Mouse (Mus musculus) activated CD4-positive, CD25-positive, alpha-beta regulatory T cell, adult 9 weeks (primary cell): Measurements from ENCODE around the gene Olfr71. TPM values are rescaled to one million over a fixed set of nuclear protein-coding genes. Genes with fewer than 3 reads are reported as not detected.

ENCODE experiments used
- polyA plus RNA-seq: library from polyadenylated mRNA; unstranded; fragments of 100-300 nt; shearing (Covaris generic); gene quantifications from one replicate; pipeline ENCODE4 v1.2.1, GENCODE M21; 2017

The Olfr71 gene
- polyA plus RNA-seq = not detected

GRCm38 (mm10) chr4:43709869-43710268 is at the start of gene Olfr71:
Gene Olfr71, minus strand, starts transcription at chr4:43710255.

GRCm38 (mm10) chr4:43729794-43730550 is 19.9 kb upstream of the Olfr71 start, which contains the start of gene Spaar:
Gene Spaar, plus strand, starts transcription at chr4:43730034.

DNA sequence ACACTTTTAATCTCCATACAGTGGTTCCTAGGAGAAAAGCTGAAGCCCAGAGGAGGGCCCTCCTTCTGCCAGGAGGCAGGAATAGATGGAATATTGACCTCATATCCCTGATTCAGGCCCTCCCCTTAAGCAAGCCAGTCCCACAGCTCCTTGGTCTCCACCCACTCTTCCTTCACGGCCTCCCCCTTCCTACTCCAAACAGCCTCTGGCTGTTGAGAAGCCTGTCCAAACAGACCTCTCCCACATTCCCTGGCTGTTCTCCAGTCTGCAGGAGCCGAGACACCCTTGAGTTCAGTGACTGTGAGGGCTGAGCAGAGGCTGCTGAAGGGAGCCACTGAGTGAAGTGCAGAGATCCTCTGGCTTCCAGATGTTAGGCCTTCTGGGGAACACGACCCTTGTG is 16.9 kb upstream of the Olfr71 start, which contains the start of gene Hrct1:
TSS of gene Hrct1 (plus strand) at position 194 of the 400 bp plus-strand sequence.

GRCm38 (mm10) chr4:43700707-43701106 is 9.3 kb downstream of the Olfr71 start, which contains the start of gene Olfr70:
Gene Olfr70, minus strand, starts transcription at chr4:43700807.

DNA sequence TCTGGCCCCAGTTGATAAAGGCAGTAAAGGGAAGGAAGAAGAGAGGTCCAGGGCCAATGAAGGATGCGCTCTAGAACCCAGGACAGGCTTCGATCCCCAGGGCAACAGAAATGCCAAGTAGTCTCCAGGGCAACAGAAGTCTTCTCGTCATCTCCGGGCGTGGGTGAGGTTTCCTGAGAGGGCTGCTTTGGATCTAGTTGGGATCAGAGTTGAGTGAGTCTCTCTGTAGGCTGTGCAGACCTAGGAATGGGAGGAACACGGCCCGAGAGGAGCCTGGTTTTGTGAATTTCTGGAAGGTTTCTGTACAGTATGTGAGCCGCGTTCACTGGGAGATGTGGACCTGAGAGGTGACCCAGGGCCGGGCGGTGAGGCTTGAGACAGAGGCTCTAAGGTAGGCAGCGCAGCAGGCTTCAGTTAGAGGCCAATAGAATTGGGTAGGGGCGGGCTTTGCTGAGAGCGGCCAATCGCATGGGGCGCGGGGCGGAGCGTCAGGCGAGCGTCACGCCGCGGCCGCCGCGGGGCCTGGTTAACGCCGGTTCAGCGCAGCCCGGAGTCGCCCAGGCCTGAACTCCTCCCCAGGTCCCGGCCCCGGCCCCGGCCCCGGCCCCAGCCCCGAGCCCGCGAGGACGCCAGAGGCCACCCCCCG is 41.1 kb downstream of the Olfr71 start, which contains the start of the genes Tmem8b and Fam221b:
TSS of gene Tmem8b (plus strand) at position 190 of the 646 bp plus-strand sequence.
TSS of gene Fam221b (minus strand) at position 364 of the 646 bp plus-strand sequence.

DNA sequence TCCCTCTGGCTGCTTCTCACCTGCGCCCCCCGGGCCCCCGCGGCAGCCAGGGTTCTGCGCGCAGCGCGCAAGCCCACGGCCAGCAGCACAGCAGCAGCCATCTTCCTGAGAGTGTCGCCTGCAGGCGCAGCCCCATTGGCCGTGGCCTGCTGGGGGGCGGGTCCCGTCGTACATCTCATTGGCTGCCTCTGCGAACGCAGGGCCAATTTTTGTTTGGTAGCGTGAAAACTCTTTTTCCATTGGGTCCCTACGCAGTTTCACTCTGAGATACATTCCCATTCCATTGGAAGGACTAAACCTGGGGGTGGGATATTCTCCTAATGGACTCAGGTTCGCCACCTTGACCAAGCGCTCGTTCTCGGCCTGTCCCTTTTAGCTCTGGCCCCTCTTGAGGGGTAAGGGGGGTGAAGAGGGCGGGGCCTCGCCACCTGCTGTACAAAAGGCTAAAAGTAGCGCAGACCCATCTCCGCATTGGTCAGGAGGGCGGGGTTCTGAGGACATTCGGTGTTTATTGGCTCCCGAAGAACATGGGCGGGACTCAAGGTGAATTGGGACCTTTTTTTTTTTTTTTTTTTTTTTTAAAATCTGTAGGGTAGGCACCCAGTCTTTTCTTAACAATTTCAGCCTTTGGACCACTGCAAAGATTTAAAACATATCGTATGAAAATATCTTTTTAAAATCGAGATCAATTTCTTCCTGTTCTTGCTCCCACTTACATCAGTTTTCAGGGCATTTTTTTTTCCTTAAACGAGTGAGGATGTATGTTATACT is 53.5 kb downstream of the Olfr71 start, which contains the start of gene Hint2:
TSS of gene Hint2 (minus strand) at position 128 of the 771 bp plus-strand sequence.

Other genes with a start within 250 kb of the Olfr71 start
- gene Sit1, start 226.5 kb downstream of the Olfr71 start, polyA plus RNA-seq = 146 TPM
- 75.3 TPM for gene Ccdc107, start 217.4 kb downstream of the Olfr71 start, polyA plus RNA-seq
- 4.9 TPM for gene Arhgef39, start 210.6 kb downstream of the Olfr71 start, polyA plus RNA-seq
- gene Car9, start 203.3 kb downstream of the Olfr71 start, polyA plus RNA-seq = 0.90 TPM
- not detected for gene Tpm2, start 186.5 kb downstream of the Olfr71 start, polyA plus RNA-seq
- 86.8 TPM for gene Creb3, start 147.9 kb downstream of the Olfr71 start, polyA plus RNA-seq
- gene Tln1, start 147.6 kb downstream of the Olfr71 start, polyA plus RNA-seq = 436 TPM
- 24.1 TPM for gene Rgp1, start 131.5 kb downstream of the Olfr71 start, polyA plus RNA-seq
- 27.6 TPM for gene Gba2, start 131.4 kb downstream of the Olfr71 start, polyA plus RNA-seq
- gene Msmp, start 125.8 kb downstream of the Olfr71 start, polyA plus RNA-seq = 3.2 TPM
- gene Npr2, start 78.3 kb downstream of the Olfr71 start, polyA plus RNA-seq = not detected
- gene Spag8, start 56.7 kb downstream of the Olfr71 start, polyA plus RNA-seq = 0.38 TPM
- gene Hint2, start 53.8 kb downstream of the Olfr71 start, polyA plus RNA-seq = 70.9 TPM
- gene Tmem8b, start 41.3 kb downstream of the Olfr71 start, polyA plus RNA-seq = 0.83 TPM
- gene Fam221b, start 41.1 kb downstream of the Olfr71 start, polyA plus RNA-seq = 1.4 TPM
- not detected for gene Olfr70, start 9.4 kb downstream of the Olfr71 start, polyA plus RNA-seq
- not detected for gene Hrct1, start 16.9 kb upstream of the Olfr71 start, polyA plus RNA-seq
- not detected for gene Spaar, start 19.8 kb upstream of the Olfr71 start, polyA plus RNA-seq
- not detected for gene Olfr159, start 60.8 kb upstream of the Olfr71 start, polyA plus RNA-seq
- gene Olfr156, start 113.6 kb upstream of the Olfr71 start, polyA plus RNA-seq = not detected
- gene Olfr157, start 129.9 kb upstream of the Olfr71 start, polyA plus RNA-seq = 0.12 TPM
- not detected for gene Olfr155, start 141.3 kb upstream of the Olfr71 start, polyA plus RNA-seq
- gene Reck, start 165.3 kb upstream of the Olfr71 start, polyA plus RNA-seq = 4.2 TPM
- 234 TPM for gene Glipr2, start 247.1 kb upstream of the Olfr71 start, polyA plus RNA-seq